Mouse (Mus musculus) heart, postnatal 25 days (tissue): Measurements from ENCODE around the gene Olfr1161. TPM values are rescaled to one million over a fixed set of nuclear protein-coding genes. Genes with fewer than 3 reads are reported as not detected.
"Not testable (repeated sequence)": the region's sequence is repeated elsewhere in the genome, so short reads cannot be mapped to it uniquely, and the experiment has no call there.

ENCODE experiments used
- DNase-seq: peaks from one replicate; pipeline ENCODE4 v3.0.0; 2022; ENCODE audit warnings: low spot score
- intact Hi-C: fragments of 180-260 bp; cut with DNase I; formaldehyde crosslinking; loops from one replicate; pipeline ENCODE4 v1.15.1; 2025
- total RNA-seq, 2 experiments: library from RNA; stranded (reverse); gene quantifications; 2 replicates each; pipeline ENCODE4 v1.2.3; 2021

Olfr1161 gene
- not detected for total RNA-seq

GRCm38 (mm10) chr2:88022474-88022873, at the start of gene Olfr1161:
Gene Olfr1161 (plus strand): TSS chr2:88022774.
- intact Hi-C loops, DNase-seq: not testable (repeated sequence)

DNA sequence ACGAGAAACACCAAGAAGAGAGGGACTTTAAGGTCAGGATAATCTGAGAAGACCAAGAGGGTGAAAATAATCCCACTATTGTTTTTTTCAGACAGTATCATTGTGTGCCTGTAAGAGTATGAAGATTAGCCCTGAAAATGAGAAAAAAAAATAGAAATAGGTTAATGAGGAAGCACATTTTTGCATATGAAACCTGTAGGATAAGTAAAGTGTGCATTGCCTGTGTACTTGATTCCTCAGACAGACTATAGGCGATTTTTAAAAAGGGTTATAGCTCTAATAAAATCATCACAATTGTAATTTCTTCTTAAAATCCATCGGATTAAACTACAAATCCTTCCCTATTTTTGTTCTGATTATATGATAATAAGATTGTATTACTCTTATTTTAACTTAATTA, 48.0 kb upstream of the Olfr1161 start, which contains the start of gene Olfr74:
Olfr74 (minus strand) TSS at position 101 of the 400 bp plus-strand sequence.
- no peak for DNase-seq
- intact Hi-C loops = no loop called here

- no peak for DNase-seq
- intact Hi-C loops = no loop called here
Measured at GRCm38 (mm10) chr2:87989813-87990212, 32.8 kb upstream of the Olfr1161 start, which contains the start of gene Olfr1158. Gene Olfr1158 (plus strand): TSS chr2:87990113.

- DNase-seq = no peak
- intact Hi-C loops = no loop called here
Measured at GRCm38 (mm10) chr2:88007515-88008318, 14.9 kb upstream of the Olfr1161 start, which contains the start of gene Olfr1160. Gene Olfr1160 (minus strand): TSS chr2:88008268.

DNA sequence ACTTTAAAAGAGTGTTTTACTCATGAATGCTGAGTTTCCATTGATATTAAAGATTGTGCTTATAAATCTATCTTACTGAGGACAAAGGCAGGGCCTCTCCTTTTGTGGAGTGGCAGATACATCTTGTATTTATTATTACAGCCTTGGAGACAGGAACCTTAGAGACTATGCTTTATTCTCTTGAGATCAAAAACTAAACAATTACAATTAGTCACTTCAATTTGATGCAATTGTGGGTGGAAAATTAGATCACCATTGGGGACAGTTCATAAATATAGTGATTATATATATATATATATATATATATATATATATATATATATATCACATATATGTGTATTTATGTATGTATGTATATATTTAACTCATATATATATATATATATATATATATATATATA, 15.0 kb downstream of the Olfr1161 start, which contains the start of gene Olfr73:
Olfr73 (minus strand) TSS at position 101 of the 400 bp plus-strand sequence.
- intact Hi-C loops = no loop called here
- no peak for DNase-seq

- DNase-seq = no peak
- intact Hi-C loops = no loop called here
Measured at GRCm38 (mm10) chr2:88051029-88051428, 28.5 kb downstream of the Olfr1161 start, which contains the start of gene Olfr1162. Gene Olfr1162 (minus strand): TSS chr2:88051129.

DNA sequence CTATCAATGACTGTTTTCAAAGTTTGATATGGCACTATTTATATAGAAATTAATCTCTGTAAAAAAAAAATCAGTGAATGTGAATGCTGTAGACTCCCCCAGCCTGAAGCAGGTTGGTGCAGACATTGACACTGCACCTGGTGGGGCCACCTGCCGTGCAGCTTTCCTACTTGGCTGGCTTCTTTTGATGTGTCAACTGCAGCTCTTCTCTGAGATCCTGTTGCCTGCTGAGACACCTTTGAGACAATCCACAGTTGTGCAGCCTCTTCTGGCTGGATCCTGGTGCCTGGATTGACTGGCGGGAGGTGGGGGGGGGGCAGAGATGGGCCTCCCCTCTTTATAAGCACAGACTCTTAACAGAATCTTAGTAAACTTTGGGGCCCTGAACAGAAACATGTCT, 41.0 kb downstream of the Olfr1161 start:
- intact Hi-C loops = no loop called here
- no peak for DNase-seq

DNA sequence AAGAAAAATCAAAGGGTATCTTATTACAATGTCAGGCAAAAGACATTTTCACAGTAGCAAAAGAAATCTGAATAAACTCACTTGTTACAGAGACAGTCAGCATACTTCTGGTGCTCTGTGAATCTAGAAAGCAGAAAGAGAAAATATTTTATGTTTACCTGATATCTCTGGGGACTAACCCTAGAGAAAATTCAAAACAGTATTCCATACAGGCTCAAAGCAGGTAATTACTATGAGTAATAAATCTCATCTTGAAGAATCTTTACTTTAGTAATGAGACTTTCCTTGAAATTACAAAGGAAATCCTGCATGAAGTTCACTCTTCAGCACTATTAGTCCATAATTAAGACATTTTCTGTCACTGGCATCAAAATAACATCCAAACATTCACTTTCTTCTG, 49.2 kb downstream of the Olfr1161 start, which contains the start of gene Olfr1163:
Olfr1163 (minus strand) TSS at position 101 of the 400 bp plus-strand sequence.
- no peak for DNase-seq
- intact Hi-C loops = no loop called here

Other genes starting within 250 kb of the Olfr1161 start
- not detected for gene Olfr152, start 243.3 kb upstream of the Olfr1161 start, total RNA-seq
- not detected for gene Olfr1143, start 222.2 kb upstream of the Olfr1161 start, total RNA-seq
- not detected for gene Olfr1145, start 213.0 kb upstream of the Olfr1161 start, total RNA-seq
- gene Olfr1148, start 192.2 kb upstream of the Olfr1161 start, total RNA-seq = not detected
- not detected for gene Olfr1150-ps1, start 178.8 kb upstream of the Olfr1161 start, total RNA-seq
- gene Olfr1151, start 166.9 kb upstream of the Olfr1161 start, total RNA-seq = not detected
- not detected for gene Olfr1152, start 156.3 kb upstream of the Olfr1161 start, total RNA-seq
- not detected for gene Olfr1153, start 127.8 kb upstream of the Olfr1161 start, total RNA-seq
- gene Olfr1154, start 117.6 kb upstream of the Olfr1161 start, total RNA-seq = not detected
- gene Olfr1155, start 77.6 kb upstream of the Olfr1161 start, total RNA-seq = not detected
- not detected for gene Olfr1156, start 69.7 kb upstream of the Olfr1161 start, total RNA-seq
- not detected for gene Olfr1157, start 54.5 kb upstream of the Olfr1161 start, total RNA-seq
- not detected for gene Olfr74, start 48.1 kb upstream of the Olfr1161 start, total RNA-seq
- gene Olfr1158, start 32.7 kb upstream of the Olfr1161 start, total RNA-seq = not detected
- not detected for gene Olfr1160, start 14.5 kb upstream of the Olfr1161 start, total RNA-seq
- gene Olfr73, start 14.9 kb downstream of the Olfr1161 start, total RNA-seq = not detected
- not detected for gene Olfr1162, start 28.4 kb downstream of the Olfr1161 start, total RNA-seq
- not detected for gene Olfr1163, start 49.1 kb downstream of the Olfr1161 start, total RNA-seq
- not detected for gene Olfr1164, start 71.2 kb downstream of the Olfr1161 start, total RNA-seq
- not detected for gene Olfr1166, start 105.5 kb downstream of the Olfr1161 start, total RNA-seq
- gene Olfr1167, start 132.4 kb downstream of the Olfr1161 start, total RNA-seq = not detected
- not detected for gene Olfr1168, start 159.1 kb downstream of the Olfr1161 start, total RNA-seq
- not detected for gene Olfr1170, start 205.6 kb downstream of the Olfr1161 start, total RNA-seq